In genomic region chr11:39963705-39964104, GRCm38 (mm10) we compare ENCODE assay signal across 24 mouse cellular contexts.
DNase-seq lines count a peak whose midpoint lies in the region; ATAC-seq and TF ChIP-seq lines count a peak whose summit lies in the region.
"Had no signal": no experiment of that assay in that cellular context is flagged by ENCODE, and none has a peak within 500 bp of the region (broad histone marks: within the 10 kb centered on the region; RNA-seq: fewer than 3 reads in every experiment).

No protein-coding gene starts in this region.

- H3K36me3 ChIP-seq in kidney, adult 2 months (ENCODE audit: control insufficient read depth, insufficient read depth, low read length), result no peaks in the 10 kb centered on the region
- H3K36me3 ChIP-seq in kidney, embryonic 15.5 days, result no peaks in the 10 kb centered on the region
- H3K36me3 ChIP-seq in kidney, postnatal 0 days (ENCODE audit: insufficient read depth, low read length), result no peaks in the 10 kb centered on the region
- H3K36me3 ChIP-seq in intestine, postnatal 0 days (ENCODE audit: control insufficient read depth, insufficient read depth), result no peaks in the 10 kb centered on the region
- H3K36me3 ChIP-seq in forebrain, postnatal 0 days (ENCODE audit: insufficient read depth), result no peaks in the 10 kb centered on the region
- H3K36me3 ChIP-seq: embryonic facial prominence, embryonic 10.5 days; embryonic facial prominence, embryonic 12.5 days; G1E had no signal

- DNase-seq in kidney, adult 2 months, result peak; percentile 18
- DNase-seq in kidney, postnatal 0 days (ENCODE audit: low spot score), result peak; percentile 2
- no peak for DNase-seq in kidney, postnatal 36 days
- DNase-seq in forebrain, postnatal 0 days, result no peak
- no peak for DNase-seq in heart, adult 18-20 months
- DNase-seq: adrenal gland, adult 8-10 months; adrenal gland, postnatal 14 days; adrenal gland, postnatal 36 days; B cell, adult 2 months; cerebellum, adult 11-12 months; cerebellum, adult 2 months; cerebellum, adult 9-10 months; cerebellum, postnatal 10 days; cerebellum, postnatal 25 days had no signal

- H3K9me3 ChIP-seq in kidney, embryonic 15.5 days (replicated peaks), result no peaks in the 10 kb centered on the region
- H3K9me3 ChIP-seq in kidney, postnatal 0 days (replicated peaks; ENCODE audit: low read length), result no peaks in the 10 kb centered on the region
- H3K9me3 ChIP-seq in intestine, postnatal 0 days (ENCODE audit: control insufficient read depth), result no peaks in the 10 kb centered on the region
- no peaks in the 10 kb centered on the region for H3K9me3 ChIP-seq in forebrain, postnatal 0 days (ENCODE audit: low read length)
- H3K9me3 ChIP-seq: embryonic facial prominence, embryonic 10.5 days; embryonic facial prominence, embryonic 12.5 days; forebrain, embryonic 13.5 days; G1E had no signal

- no peak overlapping the region for H3K4me2 ChIP-seq in kidney, embryonic 15.5 days
- no peak overlapping the region for H3K4me2 ChIP-seq in kidney, postnatal 0 days (ENCODE audit: low read length)
- no peak overlapping the region for H3K4me2 ChIP-seq in intestine, postnatal 0 days (replicated peaks; ENCODE audit: low read depth)
- no peak overlapping the region for H3K4me2 ChIP-seq in forebrain, postnatal 0 days (ENCODE audit: low read depth)
- H3K4me2 ChIP-seq: embryonic facial prominence, embryonic 12.5 days; forebrain, embryonic 13.5 days had no signal

- TF ChIP-seq POLR2A in kidney, adult 2 months (IDR thresholded peaks at IDR 0.05; ENCODE audit: low read depth, low read length), result no peak

- H3K9ac ChIP-seq in kidney, embryonic 15.5 days, result no peak overlapping the region
- H3K9ac ChIP-seq in kidney, postnatal 0 days (ENCODE audit: low read depth, low read length), result no peak overlapping the region
- no peak overlapping the region for H3K9ac ChIP-seq in intestine, postnatal 0 days (ENCODE audit: low read depth, low read length)
- H3K9ac ChIP-seq in forebrain, postnatal 0 days, result no peak overlapping the region
- H3K9ac ChIP-seq: embryonic facial prominence, embryonic 12.5 days; forebrain, embryonic 13.5 days had no signal

- no peak for ATAC-seq in kidney, embryonic 15.5 days (replicated peaks; ENCODE audit: low FRiP score)
- ATAC-seq in kidney, postnatal 0 days (replicated peaks; ENCODE audit: low FRiP score, low read depth), result no peak
- ATAC-seq in intestine, postnatal 0 days, result peak; percentile 84
- no peak for ATAC-seq in forebrain, postnatal 0 days
- ATAC-seq: activated CD4-positive, CD25-positive, alpha-beta regulatory T cell, adult 4 months; CD4-positive, CD25-positive, alpha-beta regulatory T cell, adult 4 months; forebrain, embryonic 13.5 days; Patski had no signal

- H3K27me3 ChIP-seq in kidney, adult 2 months (replicated peaks; ENCODE audit: control insufficient read depth, insufficient read depth, low read length), result no peaks in the 10 kb centered on the region
- H3K27me3 ChIP-seq in kidney, embryonic 15.5 days, result no peaks in the 10 kb centered on the region
- H3K27me3 ChIP-seq in kidney, postnatal 0 days (ENCODE audit: insufficient read depth, low read length), result no peaks in the 10 kb centered on the region
- H3K27me3 ChIP-seq in intestine, postnatal 0 days (replicated peaks; ENCODE audit: control insufficient read depth, insufficient read depth, low read length), result no peaks in the 10 kb centered on the region
- H3K27me3 ChIP-seq in forebrain, postnatal 0 days (ENCODE audit: insufficient read depth, low read length), result no peaks in the 10 kb centered on the region
- H3K27me3 ChIP-seq: CH12.LX; embryonic facial prominence, embryonic 12.5 days; forebrain, embryonic 13.5 days had no signal

- H3K4me3 ChIP-seq in kidney, adult 2 months (ENCODE audit: insufficient read depth, low read depth, low read length), result no peak overlapping the region
- H3K4me3 ChIP-seq in kidney, embryonic 15.5 days (replicated peaks), result no peak overlapping the region
- H3K4me3 ChIP-seq in kidney, postnatal 0 days (replicated peaks; ENCODE audit: low read depth, low read length), result no peak overlapping the region
- H3K4me3 ChIP-seq in intestine, postnatal 0 days (ENCODE audit: low read depth, low read length), result no peak overlapping the region
- no peak overlapping the region for H3K4me3 ChIP-seq in forebrain, postnatal 0 days (ENCODE audit: low read depth, low read length)
- H3K4me3 ChIP-seq: embryonic facial prominence, embryonic 10.5 days; embryonic facial prominence, embryonic 12.5 days; forebrain, embryonic 13.5 days had no signal

- TF ChIP-seq CTCF in kidney, adult 2 months (conservative IDR thresholded peaks at IDR 0.05; ENCODE audit: insufficient read depth, insufficient read length, low read depth, low read length), result no peak
- no peak for TF ChIP-seq CTCF in kidney, postnatal 0 days (IDR thresholded peaks at IDR 0.05; ENCODE audit: low read depth)
- no peak for TF ChIP-seq CTCF in intestine, postnatal 0 days (IDR thresholded peaks at IDR 0.05; ENCODE audit: low read depth)
- no peak for TF ChIP-seq CTCF in forebrain, postnatal 0 days (IDR thresholded peaks at IDR 0.05; ENCODE audit: low read depth)

- H3K27ac ChIP-seq in kidney, adult 2 months (ENCODE audit: insufficient read depth, low read depth, low read length), result no peak overlapping the region
- H3K27ac ChIP-seq in kidney, embryonic 15.5 days, result no peak overlapping the region
- H3K27ac ChIP-seq in kidney, postnatal 0 days, result no peak overlapping the region
- H3K27ac ChIP-seq in intestine, postnatal 0 days (ENCODE audit: low read depth, low read length), result no peak overlapping the region
- no peak overlapping the region for H3K27ac ChIP-seq in forebrain, postnatal 0 days (ENCODE audit: low read depth, low read length)
- H3K27ac ChIP-seq: embryonic facial prominence, embryonic 10.5 days; embryonic facial prominence, embryonic 12.5 days; forebrain, embryonic 13.5 days had no signal

- no peaks in the 10 kb centered on the region for H3K4me1 ChIP-seq in kidney, adult 2 months (ENCODE audit: control insufficient read depth, insufficient read depth, low read length)
- H3K4me1 ChIP-seq in kidney, embryonic 15.5 days, result no peaks in the 10 kb centered on the region
- H3K4me1 ChIP-seq in kidney, postnatal 0 days (replicated peaks; ENCODE audit: insufficient read depth, low read length), result no peaks in the 10 kb centered on the region
- no peaks in the 10 kb centered on the region for H3K4me1 ChIP-seq in intestine, postnatal 0 days (replicated peaks; ENCODE audit: control insufficient read depth, insufficient read depth, low read length)
- no peaks in the 10 kb centered on the region for H3K4me1 ChIP-seq in forebrain, postnatal 0 days (ENCODE audit: insufficient read depth)
- H3K4me1 ChIP-seq: embryonic facial prominence, embryonic 10.5 days; embryonic facial prominence, embryonic 12.5 days; forebrain, embryonic 13.5 days had no signal

Comparison
In these comparisons a context has a peak if more than half of its experiments do, and no peak if none do; other contexts are left out.
1. DNase-seq: peak in kidney, adult 2 months (single experiment) and kidney, postnatal 0 days (single experiment); none in kidney, postnatal 36 days (0 of 2), forebrain, postnatal 0 days (single experiment) and heart, adult 18-20 months (0 of 2).